Mouse (Mus musculus) layer of hippocampus, adult 18-20 months (tissue): Measurements from ENCODE around the gene Ttyh2. TPM values are rescaled to one million over a fixed set of nuclear protein-coding genes. Genes with fewer than 3 reads are reported as not detected.
A peak's percentile ranks its signal among the peaks of the same experiment; 100 is the strongest.

Experiments
- DNase-seq, 2 experiments: peaks; one replicate each; pipeline ENCODE4 v3.0.0; 2022; ENCODE audit warnings: low spot score in 2 of 2
- long read RNA-seq: library from polyadenylated mRNA; stranded (forward); transcript quantifications from one replicate; pipeline ENCODE4 v2.0.0, GENCODE M21; 2021
- total RNA-seq, 2 experiments: library from RNA; stranded (reverse); gene quantifications; 2 replicates each; pipeline ENCODE4 v1.2.3; 2021

Gene Ttyh2
- 10 to 100 TPM; 29.3 to 31.2 TPM for total RNA-seq
- long read RNA-seq, transcript Ttyh2-201 (14 exons, 3,486 nt), result major isoform, 18 of 46 reads
- long read RNA-seq, partial matches to known transcripts, result 25 of 46 reads
- long read RNA-seq, other reads (novel, unspliced or antisense), result 3 of 46 reads

- peak in 1 of 2 experiments; percentile 70 for DNase-seq
Observed at GRCm38 (mm10) chr11:114675341-114675825, at the start of gene Ttyh2. Gene Ttyh2, plus strand, starts transcription at chr11:114675431.

GRCm38 (mm10) chr11:114626071-114626690, 49.0 kb upstream of the Ttyh2 start:
- no peak for DNase-seq

GRCm38 (mm10) chr11:114627036-114627435, 48.2 kb upstream of the Ttyh2 start:
- DNase-seq, result no peak

GRCm38 (mm10) chr11:114628032-114628431, 47.2 kb upstream of the Ttyh2 start:
- DNase-seq, result no peak

- DNase-seq, result no peak
Observed at GRCm38 (mm10) chr11:114630044-114630443, 45.2 kb upstream of the Ttyh2 start.

- no peak for DNase-seq
Observed at GRCm38 (mm10) chr11:114632266-114632665, 43.0 kb upstream of the Ttyh2 start.

- peak; percentile 74 to 91 for DNase-seq
Observed at GRCm38 (mm10) chr11:114636292-114636691, 38.9 kb upstream of the Ttyh2 start.

GRCm38 (mm10) chr11:114636727-114637505, 38.3 kb upstream of the Ttyh2 start:
- DNase-seq, result peak; percentile 10 to 45

- no peak for DNase-seq
Observed at GRCm38 (mm10) chr11:114638647-114639290, 36.5 kb upstream of the Ttyh2 start.

- no peak for DNase-seq
Observed at GRCm38 (mm10) chr11:114639681-114640103, 35.5 kb upstream of the Ttyh2 start.

GRCm38 (mm10) chr11:114640658-114641057, 34.6 kb upstream of the Ttyh2 start:
- no peak for DNase-seq

GRCm38 (mm10) chr11:114641136-114641535, 34.1 kb upstream of the Ttyh2 start:
- no peak for DNase-seq

GRCm38 (mm10) chr11:114642184-114642583, 33.0 kb upstream of the Ttyh2 start:
- no peak for DNase-seq

GRCm38 (mm10) chr11:114642926-114643325, 32.3 kb upstream of the Ttyh2 start:
- no peak for DNase-seq

- no peak for DNase-seq
Observed at GRCm38 (mm10) chr11:114644122-114644521, 31.1 kb upstream of the Ttyh2 start.

GRCm38 (mm10) chr11:114649510-114649909, 25.7 kb upstream of the Ttyh2 start:
- DNase-seq, result no peak

GRCm38 (mm10) chr11:114652531-114652930, 22.7 kb upstream of the Ttyh2 start:
- no peak for DNase-seq

- DNase-seq, result no peak
Observed at GRCm38 (mm10) chr11:114653664-114654063, 21.6 kb upstream of the Ttyh2 start.

- DNase-seq, result no peak
Observed at GRCm38 (mm10) chr11:114654552-114654951, 20.7 kb upstream of the Ttyh2 start.

GRCm38 (mm10) chr11:114655350-114656008, 19.8 kb upstream of the Ttyh2 start:
- DNase-seq, result no peak

GRCm38 (mm10) chr11:114656994-114657644, 18.1 kb upstream of the Ttyh2 start:
- no peak for DNase-seq
